Mouse (Mus musculus): ENCODE data around the gene Olfr1385. TPM values are rescaled to one million over a fixed set of nuclear protein-coding genes. Genes with fewer than 3 reads are reported as not detected.
"Not testable (repeated sequence)": the region's sequence is repeated elsewhere in the genome, so short reads cannot be mapped to it uniquely, and the experiment has no call there.

Gene Olfr1385
- not detected in 2 replicates for polyA plus RNA-seq (2015; fragmentation: Nextera tagmentation; extraction: Ambion mirVana)

DNA sequence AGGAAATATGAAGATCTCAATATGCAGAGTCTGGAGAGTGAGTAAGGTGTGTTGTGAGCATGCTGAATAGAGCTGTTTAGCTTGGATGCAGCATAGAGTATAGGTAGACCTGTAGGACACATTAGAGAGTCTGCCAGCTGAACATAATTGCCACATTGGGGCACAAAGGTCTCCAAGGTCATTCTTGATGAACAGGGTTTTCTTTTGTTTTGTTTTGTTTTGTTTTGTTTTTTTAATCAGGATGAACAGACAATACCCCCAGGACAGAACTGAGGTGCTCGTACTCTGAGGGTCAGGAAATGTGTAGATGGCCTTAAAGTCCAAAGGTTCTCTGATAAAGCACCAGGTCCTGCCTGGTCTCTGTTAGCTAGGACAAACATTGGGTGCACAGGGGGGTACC is at the start of gene Olfr1385:
Olfr1385 (plus strand) TSS at position 301 of the 400 bp plus-strand sequence.
- ATAC-seq (ENCODE audit: low FRiP score); H3K27me3 ChIP-seq; H3K9ac ChIP-seq; H3K4me3 ChIP-seq; H3K4me1 ChIP-seq (replicated peaks); H3K9me3 ChIP-seq; H3K27ac ChIP-seq; H3K4me2 ChIP-seq; H3K36me3 ChIP-seq: not testable (repeated sequence)
- 85% methylated on average over 1 of the region's 1 CpGs for WGBS

DNA sequence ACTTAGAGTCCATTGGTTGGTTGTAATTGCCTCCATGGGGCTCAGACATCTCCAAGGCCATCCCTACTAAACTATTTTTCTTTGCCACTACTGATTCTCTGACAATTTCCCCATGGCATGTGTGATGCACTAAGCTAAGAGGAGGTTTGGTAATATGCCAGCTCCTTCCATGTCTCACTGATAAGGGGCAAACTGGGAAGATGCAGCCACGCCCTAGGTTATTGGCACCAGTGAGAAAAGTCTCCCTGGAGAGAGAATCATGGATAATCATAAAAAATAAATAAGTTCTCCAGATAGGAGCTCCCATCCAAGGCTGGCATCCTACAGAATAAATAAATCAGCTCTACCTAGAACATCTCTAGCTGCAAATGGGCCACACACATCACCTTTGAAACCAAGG is 33.8 kb upstream of the Olfr1385 start, which contains the start of gene Olfr1387:
Olfr1387 (plus strand) TSS at position 301 of the 400 bp plus-strand sequence.
- Histone ChIP-seq H3K9ac (no peak within 1 kb of the TSS), H3K4me2 (no peak within 1 kb of the TSS), H3K9me3 (no peaks in the 10 kb centered on the region), H3K27ac (no peak within 1 kb of the TSS), H3K27me3 (no peaks in the 10 kb centered on the region), H3K4me3 (no peak within 1 kb of the TSS), H3K4me1 (replicated peaks) (no peaks in the 10 kb centered on the region), H3K36me3 (no peaks in the 10 kb centered on the region)
- no peak for ATAC-seq (ENCODE audit: low FRiP score)
- WGBS = 89% methylated on average over 1 of the region's 1 CpGs

DNA sequence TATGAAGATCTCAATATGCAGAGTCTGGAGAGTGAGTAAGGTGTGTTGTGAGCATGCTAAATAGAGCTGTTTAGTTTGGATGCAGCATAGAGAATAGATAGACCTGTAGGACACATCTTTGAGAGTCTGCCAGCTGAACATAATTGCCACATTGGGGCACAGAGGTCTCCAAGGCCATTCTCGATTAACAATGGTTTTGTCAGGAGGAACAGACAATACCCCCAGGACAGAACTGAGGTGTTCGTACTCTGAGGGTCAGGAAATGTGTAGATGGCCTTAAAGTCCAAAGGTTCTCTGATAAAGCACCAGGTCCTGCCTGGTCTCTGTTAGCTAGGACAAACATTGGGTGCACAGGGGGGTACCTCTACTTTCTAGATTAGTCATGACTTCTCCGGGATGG is 24.1 kb upstream of the Olfr1385 start, which contains the start of gene Olfr1386:
Olfr1386 (plus strand) TSS at position 301 of the 400 bp plus-strand sequence.
- not testable (repeated sequence) for H3K4me2 ChIP-seq; ATAC-seq (ENCODE audit: low FRiP score); H3K9ac ChIP-seq; H3K27ac ChIP-seq; H3K4me3 ChIP-seq; H3K27me3 ChIP-seq; H3K9me3 ChIP-seq; H3K36me3 ChIP-seq; H3K4me1 ChIP-seq (replicated peaks)
- 84% methylated on average over 3 of the region's 3 CpGs for WGBS

DNA sequence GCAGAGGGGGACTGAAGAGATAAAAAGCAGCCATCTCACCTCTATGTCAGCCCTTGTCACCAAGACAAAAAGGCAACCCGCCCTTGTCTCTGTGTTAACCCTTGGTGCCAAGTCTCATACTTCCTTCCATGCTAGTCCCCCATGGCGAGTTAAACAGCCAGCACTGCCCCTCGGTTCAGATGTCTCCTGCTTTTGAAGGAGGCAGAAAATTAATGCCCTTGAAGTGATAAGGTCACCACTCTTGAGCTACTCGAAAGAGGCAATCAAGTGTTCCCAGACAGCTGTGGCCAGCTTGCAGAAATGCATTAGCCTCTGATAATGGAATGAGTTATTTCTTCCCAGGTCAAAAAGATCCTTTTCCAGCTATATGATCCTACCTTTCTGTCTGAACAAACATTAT is 2.9 kb upstream of the Olfr1385 start:
- Histone ChIP-seq H3K36me3 (no peaks in the 10 kb centered on the region), H3K9me3 (no peaks in the 10 kb centered on the region), H3K4me3 (no peak overlapping the region), H3K4me2 (no peak overlapping the region), H3K27ac (no peak overlapping the region), H3K9ac (no peak overlapping the region), H3K4me1 (replicated peaks) (no peaks in the 10 kb centered on the region), H3K27me3 (no peaks in the 10 kb centered on the region)
- no peak for ATAC-seq (ENCODE audit: low FRiP score)
- 43% methylated on average over 4 of the region's 4 CpGs for WGBS

DNA sequence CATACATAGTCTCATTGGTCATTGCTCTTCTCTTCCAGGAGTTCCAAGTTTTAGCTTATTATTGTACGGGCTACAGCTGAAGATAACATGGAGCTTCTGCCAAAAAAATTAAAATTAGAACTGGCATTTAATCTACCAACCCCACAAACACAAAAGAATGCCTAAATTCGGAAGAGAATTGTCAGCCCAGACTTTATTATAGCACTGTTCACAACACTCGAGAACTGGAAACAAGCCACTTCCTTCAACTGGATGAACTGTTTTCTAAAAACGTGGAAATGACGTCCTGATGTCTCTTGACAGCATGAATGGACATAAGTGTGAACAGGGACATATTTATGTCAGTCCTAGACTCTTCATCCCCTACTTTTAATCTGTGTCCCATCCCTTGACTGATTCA is 29.2 kb downstream of the Olfr1385 start:
- no peaks in the 10 kb centered on the region for H3K9me3 ChIP-seq
- no peaks in the 10 kb centered on the region for H3K27me3 ChIP-seq
- no peaks in the 10 kb centered on the region for H3K4me1 ChIP-seq (replicated peaks)
- no peak overlapping the region for H3K4me2 ChIP-seq
- WGBS = 82% methylated on average over 5 of the region's 5 CpGs
- H3K27ac ChIP-seq = no peak overlapping the region
- H3K4me3 ChIP-seq = no peak overlapping the region
- no peak overlapping the region for H3K9ac ChIP-seq
- no peak for ATAC-seq (ENCODE audit: low FRiP score)
- H3K36me3 ChIP-seq = no peaks in the 10 kb centered on the region

DNA sequence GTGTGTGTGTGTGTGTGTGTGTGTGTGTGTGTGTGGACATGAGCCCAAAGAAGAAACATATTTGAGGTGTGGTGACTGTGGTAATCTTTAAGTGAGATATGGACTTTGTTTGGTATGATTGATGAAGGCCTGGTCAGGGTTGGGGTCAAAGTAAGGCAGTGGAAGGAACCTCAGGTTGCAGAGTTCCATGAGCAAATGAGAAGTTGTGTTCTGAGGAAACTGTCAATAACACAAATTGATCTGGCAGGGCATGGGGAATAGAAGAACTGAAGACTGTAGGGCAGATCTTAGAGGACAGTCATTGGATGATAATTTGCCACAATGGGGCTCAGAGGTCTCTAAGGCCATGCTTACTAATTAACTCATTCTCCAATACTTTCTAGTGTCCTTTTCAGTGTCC is 30.5 kb downstream of the Olfr1385 start, which contains the start of gene Olfr1383:
Olfr1383 (plus strand) TSS at position 301 of the 400 bp plus-strand sequence.
- H3K36me3 ChIP-seq = no peaks in the 10 kb centered on the region
- no peak within 1 kb of the TSS for H3K9ac ChIP-seq
- no peaks in the 10 kb centered on the region for H3K9me3 ChIP-seq
- ATAC-seq (ENCODE audit: low FRiP score) = no peak
- no peaks in the 10 kb centered on the region for H3K4me1 ChIP-seq (replicated peaks)
- no peak within 1 kb of the TSS for H3K4me3 ChIP-seq
- H3K4me2 ChIP-seq = no peak within 1 kb of the TSS
- no peak within 1 kb of the TSS for H3K27ac ChIP-seq
- H3K27me3 ChIP-seq = no peaks in the 10 kb centered on the region

DNA sequence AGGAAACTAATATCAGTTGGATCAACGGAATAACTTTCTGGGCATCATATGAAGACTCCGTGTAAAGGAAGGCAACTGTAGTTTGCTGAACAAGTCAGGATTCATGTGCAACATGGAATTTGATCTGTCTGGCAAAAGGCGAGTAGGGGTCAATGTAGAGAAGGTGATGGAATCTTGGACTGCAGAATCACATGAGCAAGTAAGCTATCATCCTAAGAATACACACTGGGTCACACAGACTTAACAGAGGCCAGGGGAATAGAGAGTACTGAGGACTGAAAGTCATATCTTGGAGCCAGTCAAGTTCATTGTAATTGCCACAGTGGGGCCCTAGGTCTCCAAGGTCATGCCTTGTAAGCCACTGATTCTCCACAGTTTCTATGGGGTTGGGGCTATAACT is 39.1 kb downstream of the Olfr1385 start, which contains the start of gene Olfr1382:
Olfr1382 (plus strand) TSS at position 301 of the 400 bp plus-strand sequence.
- no peaks in the 10 kb centered on the region for H3K4me1 ChIP-seq (replicated peaks)
- no peak within 1 kb of the TSS for H3K9ac ChIP-seq
- H3K27ac ChIP-seq = no peak within 1 kb of the TSS
- H3K4me2 ChIP-seq = no peak within 1 kb of the TSS
- H3K36me3 ChIP-seq = no peaks in the 10 kb centered on the region
- WGBS = 86% methylated on average over 3 of the region's 3 CpGs
- no peaks in the 10 kb centered on the region for H3K27me3 ChIP-seq
- H3K4me3 ChIP-seq = no peak within 1 kb of the TSS
- no peaks in the 10 kb centered on the region for H3K9me3 ChIP-seq
- no peak for ATAC-seq (ENCODE audit: low FRiP score)

DNA sequence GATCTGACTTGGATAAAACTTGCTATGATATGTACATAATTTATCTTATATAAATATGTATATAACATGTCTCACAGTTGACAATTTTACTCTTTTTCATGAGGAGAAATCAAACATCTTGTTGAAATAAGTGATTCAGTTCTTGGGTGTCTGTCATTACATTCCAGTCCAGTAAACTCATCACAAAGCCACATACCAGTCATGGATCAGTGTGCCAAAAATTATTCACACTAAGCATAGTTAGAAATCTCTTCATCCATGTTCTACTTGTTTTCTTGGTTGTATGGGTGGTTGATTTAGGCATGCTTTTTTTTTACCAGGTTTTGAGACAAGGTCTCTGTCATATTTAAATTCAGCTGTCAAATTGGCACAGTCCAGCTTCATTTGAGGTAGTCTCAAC is 43.9 kb downstream of the Olfr1385 start:
- no peaks in the 10 kb centered on the region for H3K9me3 ChIP-seq
- H3K27me3 ChIP-seq = no peaks in the 10 kb centered on the region
- no peak overlapping the region for H3K4me2 ChIP-seq
- H3K27ac ChIP-seq = no peak overlapping the region
- no peaks in the 10 kb centered on the region for H3K36me3 ChIP-seq
- no peak overlapping the region for H3K9ac ChIP-seq
- H3K4me3 ChIP-seq = no peak overlapping the region
- ATAC-seq (ENCODE audit: low FRiP score) = no peak
- H3K4me1 ChIP-seq (replicated peaks) = no peaks in the 10 kb centered on the region

DNA sequence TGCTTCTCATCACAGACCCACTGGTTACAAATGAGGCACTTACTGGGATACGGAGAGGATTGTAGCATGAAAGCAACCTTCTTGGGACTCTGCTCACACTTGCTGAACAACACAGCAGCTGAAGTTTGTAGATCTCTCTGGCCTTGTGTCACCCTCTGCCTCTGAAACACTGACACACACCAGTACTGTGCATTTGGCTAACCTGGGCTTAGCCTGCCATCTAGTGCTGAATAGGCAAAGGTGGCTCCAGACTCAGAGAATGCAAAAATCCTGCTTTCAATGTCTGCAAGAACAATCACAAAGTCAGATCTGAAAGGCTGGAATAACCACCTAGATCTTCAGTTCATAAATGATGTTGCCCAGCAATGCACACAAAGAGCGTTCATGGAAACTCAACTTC is 47.8 kb downstream of the Olfr1385 start:
- H3K4me3 ChIP-seq; H3K4me2 ChIP-seq; H3K9me3 ChIP-seq; ATAC-seq (ENCODE audit: low FRiP score); H3K9ac ChIP-seq; H3K36me3 ChIP-seq; H3K27ac ChIP-seq; H3K27me3 ChIP-seq; H3K4me1 ChIP-seq (replicated peaks): not testable (repeated sequence)
- 88% methylated on average over 2 of the region's 2 CpGs for WGBS

DNA sequence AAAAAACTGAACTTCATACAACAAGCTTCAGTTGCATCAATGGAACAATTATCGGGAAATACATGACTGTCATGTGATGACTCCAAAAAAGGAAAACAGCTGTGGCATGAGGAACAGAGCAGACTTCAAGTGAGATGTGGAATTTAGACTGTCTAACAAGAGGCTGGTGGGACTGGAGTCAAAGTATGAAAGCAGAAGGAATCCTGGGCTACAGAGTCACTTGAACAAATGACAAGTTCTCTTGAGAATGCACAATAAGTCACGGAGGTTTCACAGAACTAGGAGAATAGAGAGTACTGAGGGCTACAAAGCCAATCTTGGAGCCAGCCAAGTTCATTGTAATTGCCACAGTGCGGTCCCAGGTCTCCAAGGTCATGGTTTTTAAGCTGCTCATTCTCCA is 54.3 kb downstream of the Olfr1385 start, which contains the start of gene Olfr1381:
Olfr1381 (plus strand) TSS at position 301 of the 400 bp plus-strand sequence.
- H3K27ac ChIP-seq; H3K4me2 ChIP-seq; H3K27me3 ChIP-seq; ATAC-seq (ENCODE audit: low FRiP score); H3K4me3 ChIP-seq; H3K4me1 ChIP-seq (replicated peaks); H3K36me3 ChIP-seq; H3K9me3 ChIP-seq; H3K9ac ChIP-seq: not testable (repeated sequence)
- WGBS = 49% methylated on average over 3 of the region's 3 CpGs

Other genes with a start within 250 kb of the Olfr1385 start
- 31.0 and 34.0 TPM in 2 replicates for gene Mgat1, start 244.9 kb upstream of the Olfr1385 start, polyA plus RNA-seq (2015; fragmentation: Nextera tagmentation; extraction: Ambion mirVana)
- gene Olfr1393, start 210.8 kb upstream of the Olfr1385 start, polyA plus RNA-seq (2015; fragmentation: Nextera tagmentation; extraction: Ambion mirVana) = 0.22 TPM in 1 of 2 replicates, not detected in the other
- not detected in 2 replicates for gene Olfr1392, start 203.8 kb upstream of the Olfr1385 start, polyA plus RNA-seq (2015; fragmentation: Nextera tagmentation; extraction: Ambion mirVana)
- gene Olfr10, start 184.3 kb upstream of the Olfr1385 start, polyA plus RNA-seq (2015; fragmentation: Nextera tagmentation; extraction: Ambion mirVana) = not detected in 2 replicates
- not detected in 2 replicates for gene Olfr1391, start 166.3 kb upstream of the Olfr1385 start, polyA plus RNA-seq (2015; fragmentation: Nextera tagmentation; extraction: Ambion mirVana)
- not detected in 2 replicates for gene Olfr1390, start 153.9 kb upstream of the Olfr1385 start, polyA plus RNA-seq (2015; fragmentation: Nextera tagmentation; extraction: Ambion mirVana)
- gene Olfr1389, start 66.0 kb upstream of the Olfr1385 start, polyA plus RNA-seq (2015; fragmentation: Nextera tagmentation; extraction: Ambion mirVana) = not detected in 2 replicates
- gene Olfr1388, start 52.4 kb upstream of the Olfr1385 start, polyA plus RNA-seq (2015; fragmentation: Nextera tagmentation; extraction: Ambion mirVana) = 0.09 TPM in 1 of 2 replicates, not detected in the other
- gene Olfr1387, start 33.7 kb upstream of the Olfr1385 start, polyA plus RNA-seq (2015; fragmentation: Nextera tagmentation; extraction: Ambion mirVana) = not detected in 2 replicates
- not detected in 2 replicates for gene Olfr1386, start 24.0 kb upstream of the Olfr1385 start, polyA plus RNA-seq (2015; fragmentation: Nextera tagmentation; extraction: Ambion mirVana)
- not detected in 2 replicates for gene Olfr1384, start 17.7 kb downstream of the Olfr1385 start, polyA plus RNA-seq (2015; fragmentation: Nextera tagmentation; extraction: Ambion mirVana)
- not detected in 2 replicates for gene Olfr1383, start 30.6 kb downstream of the Olfr1385 start, polyA plus RNA-seq (2015; fragmentation: Nextera tagmentation; extraction: Ambion mirVana)
- not detected in 2 replicates for gene Olfr1382, start 39.2 kb downstream of the Olfr1385 start, polyA plus RNA-seq (2015; fragmentation: Nextera tagmentation; extraction: Ambion mirVana)
- gene Olfr1381, start 54.4 kb downstream of the Olfr1385 start, polyA plus RNA-seq (2015; fragmentation: Nextera tagmentation; extraction: Ambion mirVana) = not detected in 2 replicates
- gene Olfr1380, start 67.8 kb downstream of the Olfr1385 start, polyA plus RNA-seq (2015; fragmentation: Nextera tagmentation; extraction: Ambion mirVana) = not detected in 2 replicates
- 1.5 and 2.2 TPM in 2 replicates for gene Flt4, start 120.2 kb downstream of the Olfr1385 start, polyA plus RNA-seq (2015; fragmentation: Nextera tagmentation; extraction: Ambion mirVana)
- gene Scgb3a1, start 174.5 kb downstream of the Olfr1385 start, polyA plus RNA-seq (2015; fragmentation: Nextera tagmentation; extraction: Ambion mirVana) = not detected in 2 replicates
- gene Cnot6, start 223.7 kb downstream of the Olfr1385 start, polyA plus RNA-seq (2015; fragmentation: Nextera tagmentation; extraction: Ambion mirVana) = 57.1 and 57.4 TPM in 2 replicates